Mouse (Mus musculus) B cell, adult 2 months (primary cell): ENCODE data around the gene Rhob.
A peak's percentile ranks its signal among the peaks of the same experiment; 100 is the strongest.

Source experiments
- DNase-seq, 2 experiments: peaks; one replicate each; pipeline ENCODE4 v3.0.0; 2022

The Rhob gene

GRCm38 (mm10) chr12:8504131-8504530 is 4.3 kb upstream of the Rhob start:
- no peak for DNase-seq

GRCm38 (mm10) chr12:8502546-8502945 is 2.7 kb upstream of the Rhob start:
- peak; percentile 75 for DNase-seq

GRCm38 (mm10) chr12:8501571-8502305 is 1.9 kb upstream of the Rhob start:
- DNase-seq = peak; percentile 15 to 21

- peak in 1 of 2 experiments; percentile 25 for DNase-seq
These were observed 1.1 kb upstream of the Rhob start for GRCm38 (mm10) chr12:8500597-8501570.

GRCm38 (mm10) chr12:8499001-8499870 is 573 bp downstream of the Rhob start:
- peak in 1 of 2 experiments; percentile 63 for DNase-seq

GRCm38 (mm10) chr12:8498591-8499000 is 1.2 kb downstream of the Rhob start:
- peak; percentile 60 to 61 for DNase-seq

- DNase-seq = peak; percentile 53 to 60
These were observed 1.6 kb downstream of the Rhob start for GRCm38 (mm10) chr12:8498148-8498571.

GRCm38 (mm10) chr12:8497314-8497706 is 2.5 kb downstream of the Rhob start:
- DNase-seq = peak; percentile 27 to 33

- peak in 1 of 2 experiments; percentile 12 for DNase-seq
These were observed 3.0 kb downstream of the Rhob start for GRCm38 (mm10) chr12:8496679-8497313.

- no peak for DNase-seq
These were observed 3.7 kb downstream of the Rhob start for GRCm38 (mm10) chr12:8495881-8496678.

- no peak for DNase-seq
These were observed 5.1 kb downstream of the Rhob start for GRCm38 (mm10) chr12:8494675-8495074.

GRCm38 (mm10) chr12:8493386-8493785 is 6.4 kb downstream of the Rhob start:
- no peak for DNase-seq

GRCm38 (mm10) chr12:8489098-8489497 is 10.7 kb downstream of the Rhob start:
- DNase-seq = no peak

- DNase-seq = no peak
These were observed 11.2 kb downstream of the Rhob start for GRCm38 (mm10) chr12:8488652-8488980.

- no peak for DNase-seq
These were observed 11.7 kb downstream of the Rhob start for GRCm38 (mm10) chr12:8487959-8488651.

GRCm38 (mm10) chr12:8487281-8487680 is 12.5 kb downstream of the Rhob start:
- DNase-seq = no peak

- no peak for DNase-seq
These were observed 14.6 kb downstream of the Rhob start for GRCm38 (mm10) chr12:8485247-8485646.

- peak; percentile 19 to 22 for DNase-seq
These were observed 17.6 kb downstream of the Rhob start for GRCm38 (mm10) chr12:8482169-8482568.

- DNase-seq = no peak
These were observed 24.9 kb downstream of the Rhob start for GRCm38 (mm10) chr12:8474836-8475387.

GRCm38 (mm10) chr12:8472591-8473358 is 27.0 kb downstream of the Rhob start:
- peak in 1 of 2 experiments; percentile 13 for DNase-seq
